Mouse (Mus musculus): ENCODE data around the gene Klhl24.

Klhl24 gene

DNA sequence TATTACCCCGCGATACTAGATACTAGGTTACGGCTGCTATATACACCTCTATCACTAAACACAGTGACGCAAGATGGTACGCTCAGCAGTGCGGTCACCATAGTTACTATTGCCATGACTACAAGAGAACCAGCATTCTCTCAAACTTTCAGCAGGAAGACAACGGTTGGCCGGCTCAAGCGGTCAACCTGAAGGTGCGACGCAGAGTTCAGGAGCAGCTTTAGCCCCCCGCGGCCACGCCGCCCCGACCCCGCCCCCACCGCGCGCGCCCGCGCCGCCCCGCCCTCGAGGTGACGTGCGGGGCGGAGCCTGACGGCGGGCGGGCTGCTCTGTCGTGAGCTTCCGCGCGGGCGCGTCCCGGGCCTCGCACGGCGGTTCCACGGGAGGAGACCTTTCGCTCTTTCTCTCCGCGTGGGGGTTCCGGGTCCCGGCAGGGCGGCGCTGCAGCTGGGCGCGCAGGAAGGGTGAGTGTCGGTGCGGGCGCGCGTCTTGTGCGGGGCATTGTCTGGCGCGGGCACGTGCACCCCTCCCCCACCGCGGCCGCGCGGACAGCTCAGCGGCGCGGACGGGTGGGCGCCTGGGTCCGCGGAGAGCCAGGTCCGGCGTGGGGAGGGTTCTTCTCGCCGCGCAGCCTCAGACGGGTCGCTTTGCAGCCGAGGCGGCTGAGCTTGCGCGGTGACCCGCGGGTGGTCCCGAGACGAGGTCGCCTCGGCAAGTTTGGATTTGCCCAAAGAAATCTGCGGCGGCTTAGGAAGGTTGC is 43.6 kb downstream of the Klhl24 start, which contains the start of gene Yeats2:
Gene Yeats2 (plus strand): TSS at position 292 of the 760 bp plus-strand sequence.
- DNase-seq (ENCODE audit: low spot score in 2 of 2) = peak; percentile 67 to 77

DNA sequence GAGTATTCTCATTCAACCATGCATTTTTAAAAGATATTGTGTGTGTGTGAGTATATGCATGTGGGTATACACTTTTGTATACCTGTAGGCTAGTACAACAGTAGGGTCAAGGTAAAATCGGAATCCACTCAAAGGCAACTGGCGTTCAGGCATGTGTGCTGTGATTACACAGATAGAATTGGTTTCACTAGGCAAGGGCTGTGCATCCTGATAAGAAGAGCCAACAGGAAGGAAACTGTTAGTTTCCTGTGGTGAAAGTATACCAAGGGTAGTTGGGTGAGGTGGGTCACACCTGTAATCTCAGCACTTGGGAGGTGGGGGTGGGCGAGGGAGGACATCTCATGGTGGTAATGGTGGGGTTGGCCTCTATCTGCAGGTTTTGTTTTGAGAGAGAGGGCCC is 47.2 kb downstream of the Klhl24 start:
- DNase-seq (ENCODE audit: low spot score in 2 of 2) = no peak

DNA sequence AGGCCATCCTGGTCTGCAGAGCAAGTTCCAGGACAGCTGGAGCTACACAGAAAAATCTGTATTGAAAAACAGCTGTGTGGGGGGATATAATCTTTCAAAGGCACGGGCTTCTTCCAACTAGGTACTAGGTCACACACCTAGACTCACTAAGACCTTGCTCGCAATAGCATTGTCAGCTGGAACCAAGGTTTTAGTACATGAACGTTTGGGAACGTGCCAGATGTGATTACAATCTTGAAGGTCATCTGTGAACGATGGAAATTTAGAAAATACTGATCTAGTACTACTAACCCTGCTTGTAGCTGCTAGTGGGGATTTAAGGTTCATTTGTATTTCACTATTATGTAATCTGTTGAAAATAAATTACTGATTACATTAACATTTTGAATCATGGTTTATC is 54.6 kb downstream of the Klhl24 start:
- no peak for DNase-seq (ENCODE audit: low spot score in 2 of 2)

DNA sequence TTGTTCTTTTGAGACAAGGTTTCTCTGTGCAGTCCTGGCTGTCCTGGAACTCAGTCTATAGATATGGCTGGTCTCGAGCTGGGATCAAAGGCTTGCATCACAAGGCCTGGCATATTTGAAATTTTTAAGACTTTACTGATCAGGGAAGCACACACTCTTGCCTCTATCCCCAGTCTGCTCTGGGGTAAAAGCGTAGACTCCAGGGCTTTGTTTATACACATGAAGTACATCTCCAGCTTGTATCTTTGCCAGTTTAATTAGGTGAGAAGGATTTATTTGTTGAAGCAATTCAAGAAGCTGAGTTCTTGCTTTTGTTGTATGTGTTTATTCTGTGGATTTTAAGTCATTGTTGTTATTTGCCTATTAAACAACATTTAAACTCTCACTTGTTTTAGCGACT is 56.4 kb downstream of the Klhl24 start:
- no peak for DNase-seq (ENCODE audit: low spot score in 2 of 2)

DNA sequence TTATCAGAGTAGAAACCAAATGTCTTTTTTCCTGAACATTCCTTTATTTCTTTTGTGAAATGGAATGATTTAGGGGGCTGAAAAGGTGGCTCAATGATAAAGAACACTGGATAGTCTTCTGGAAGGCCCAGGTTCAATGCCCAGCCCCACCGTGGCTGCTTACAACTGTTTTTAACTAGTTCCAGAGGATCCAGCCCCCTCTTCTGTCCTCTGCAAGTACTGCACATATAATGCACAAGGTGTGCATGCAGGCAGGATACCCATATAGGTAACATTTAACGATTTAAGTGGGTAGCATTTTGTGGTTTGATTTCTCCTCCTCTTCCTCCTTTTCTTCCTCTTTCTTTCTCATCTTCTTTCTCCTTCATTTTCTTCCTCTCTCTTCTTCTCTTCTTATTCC is 62.8 kb downstream of the Klhl24 start:
- DNase-seq (ENCODE audit: low spot score in 2 of 2) = no peak

DNA sequence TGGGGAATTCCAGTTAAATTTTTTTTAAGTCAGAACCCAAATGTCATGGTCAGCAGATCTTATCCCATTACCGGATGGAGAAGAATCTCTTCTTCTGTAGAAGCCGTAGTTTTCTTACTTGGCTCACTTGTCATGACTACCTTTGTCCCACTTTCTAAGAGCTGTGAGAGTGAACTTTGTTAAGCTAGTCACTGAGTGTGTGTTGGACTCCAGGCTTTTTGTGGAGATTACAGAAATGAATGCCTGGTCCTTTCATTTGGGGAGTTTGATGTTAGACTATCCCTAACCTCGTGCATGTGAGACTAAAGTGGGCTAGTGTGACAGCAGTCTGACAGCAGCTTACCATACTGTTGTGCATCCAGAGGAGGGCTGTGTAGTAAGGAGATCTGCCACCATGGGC is 71.7 kb downstream of the Klhl24 start:
- DNase-seq (ENCODE audit: low spot score in 2 of 2) = no peak

DNA sequence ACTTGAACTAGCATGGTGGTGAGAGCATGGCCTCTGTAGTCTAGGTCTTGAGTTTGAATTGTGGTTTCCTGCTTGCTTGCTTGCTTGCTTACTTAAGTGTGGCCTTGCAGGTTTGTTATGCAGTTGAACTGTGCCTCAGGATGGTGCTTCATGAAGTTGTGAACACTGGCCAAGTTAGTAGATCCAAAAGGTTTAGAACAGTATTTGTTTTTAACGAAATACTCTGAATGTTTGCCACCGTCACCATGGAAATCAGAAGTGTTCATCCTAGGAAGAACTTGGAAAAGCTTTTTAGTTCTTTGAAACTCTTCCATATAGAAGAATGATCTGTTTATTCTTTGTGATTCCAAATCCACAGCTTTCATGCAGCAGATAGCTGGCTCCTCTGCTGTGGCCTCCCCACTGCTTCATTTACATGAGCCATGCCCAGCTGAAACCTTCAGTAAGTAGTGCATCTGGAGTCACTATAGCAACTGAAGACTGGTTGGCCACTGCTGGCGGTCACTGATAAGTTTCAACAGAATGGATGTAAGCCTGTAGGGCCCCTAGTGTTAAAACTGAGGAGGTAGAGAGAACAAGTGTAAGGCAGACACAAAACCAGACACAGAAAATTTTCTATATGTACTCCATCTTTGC is 72.2 kb downstream of the Klhl24 start:
- DNase-seq (ENCODE audit: low spot score in 2 of 2) = no peak

Measured in right cerebral cortex, postnatal 36 days (tissue).